Comparison of ENCODE assay signal across 20 mouse cellular contexts in genomic region chr11:72055176-72055575, GRCm38 (mm10). TPM values are rescaled to one million over a fixed set of nuclear protein-coding genes. Genes with fewer than 3 reads are reported as not detected.
"Had no signal": no experiment of that assay in that cellular context is flagged by ENCODE, and none has a peak within 500 bp of the region (broad histone marks: within the 10 kb centered on the region; RNA-seq: fewer than 3 reads in every experiment).

No protein-coding gene starts in this region.

- ATAC-seq: liver, embryonic 12.5 days; lung, postnatal 0 days had no signal

- H3K9ac ChIP-seq: limb, embryonic 12.5 days; liver, embryonic 12.5 days; liver, embryonic 15.5 days had no signal

- H3K4me3 ChIP-seq: layer of hippocampus, adult 2 months; limb, embryonic 12.5 days; liver, embryonic 12.5 days; liver, embryonic 15.5 days had no signal

- H3K4me2 ChIP-seq: limb, embryonic 12.5 days; liver, embryonic 12.5 days; liver, embryonic 15.5 days; midbrain, embryonic 11.5 days had no signal

- H3K36me3 ChIP-seq: limb, embryonic 12.5 days; liver, embryonic 12.5 days; liver, embryonic 15.5 days had no signal

- DNase-seq: kidney, adult 11 months; kidney, adult 9 months; kidney, postnatal 25 days; layer of hippocampus, adult 9-11 months; liver; lung, adult 2 months; lung, postnatal 36 days; midbrain, embryonic 14.5 days; thymus, adult 18-20 months; thymus, postnatal 36 days had no signal

- H3K4me1 ChIP-seq: liver, embryonic 12.5 days had no signal

- H3K27ac ChIP-seq: layer of hippocampus, adult 2 months; limb, embryonic 12.5 days; liver, embryonic 12.5 days; liver, embryonic 15.5 days had no signal

- H3K9me3 ChIP-seq: limb, embryonic 12.5 days; liver, embryonic 12.5 days; liver, embryonic 15.5 days had no signal

RNA-seq across cellular contexts. Expression of gene Pimreg, which starts 13.3 kb away (rescaled TPM):
- total RNA-seq: left cerebral cortex, adult 18-20 months had no signal

RNA-seq across cellular contexts. Expression of gene Aipl1, which starts 17.9 kb away (rescaled TPM):
- total RNA-seq: layer of hippocampus, adult 2 months; layer of hippocampus, postnatal 25 days; left cerebral cortex, adult 18-20 months; left cerebral cortex, postnatal 36 days had no signal
- polyA plus RNA-seq: large intestine, adult 2 months had no signal
